Mouse (Mus musculus) heart, adult 2 months (tissue): Measurements from ENCODE around the gene AC124108.1.

ENCODE experiments used
- EP300 ChIP-seq: fragments of 200-500 bp; IDR thresholded peaks from 2 replicates; pipeline ENCODE4 v1.6.1; 2011; ENCODE audit warnings: low read depth, low read length, control low read depth; ENCODE audit not compliant: insufficient read depth
- POLR2A ChIP-seq: fragments of 200-500 bp; IDR thresholded peaks from 2 replicates; pipeline ENCODE4 v1.6.1; 2011; ENCODE audit warnings: mild to moderate bottlenecking, low read depth, low read length, control low read depth; ENCODE audit not compliant: insufficient read depth

- no peak for TF ChIP-seq EP300
- TF ChIP-seq POLR2A = no peak
Observed at GRCm38 (mm10) chr1:132158741-132159140, 32.5 kb upstream of the AC124108.1 start.
